Mouse (Mus musculus) R1 (cell line): Measurements from ENCODE around the gene Gpr158.

ENCODE experiments used
- DNase-seq: peaks from one replicate; pipeline ENCODE4 v3.0.0-alpha.2; 2018; ENCODE audit warnings: low read depth, low spot score

Gene Gpr158

GRCm38 (mm10) chr2:21367345-21368111 lies at the start of gene Gpr158:
Gpr158 (plus strand) TSS chr2:21367542.
- DNase-seq, result peak; percentile 94

- DNase-seq, result no peak
Measured at GRCm38 (mm10) chr2:21343821-21344220, 23.5 kb upstream of the Gpr158 start.

- DNase-seq, result peak; percentile 28
Measured at GRCm38 (mm10) chr2:21368351-21369170, 1.2 kb downstream of the Gpr158 start.

- DNase-seq, result no peak
Measured at GRCm38 (mm10) chr2:21369171-21369485, 1.8 kb downstream of the Gpr158 start.

- DNase-seq, result no peak
Measured at GRCm38 (mm10) chr2:21369556-21369955, 2.2 kb downstream of the Gpr158 start.

- DNase-seq, result no peak
Measured at GRCm38 (mm10) chr2:21379516-21379915, 12.2 kb downstream of the Gpr158 start.

- DNase-seq, result peak; percentile 99
Measured at GRCm38 (mm10) chr2:21392727-21393126, 25.4 kb downstream of the Gpr158 start.

GRCm38 (mm10) chr2:21397347-21397746 lies 30.0 kb downstream of the Gpr158 start:
- DNase-seq, result peak; percentile 16

- DNase-seq, result no peak
Measured at GRCm38 (mm10) chr2:21399657-21400056, 32.3 kb downstream of the Gpr158 start.

- no peak for DNase-seq
Measured at GRCm38 (mm10) chr2:21405617-21406016, 38.3 kb downstream of the Gpr158 start.

GRCm38 (mm10) chr2:21407443-21407985 lies 40.2 kb downstream of the Gpr158 start:
- DNase-seq, result no peak

GRCm38 (mm10) chr2:21408821-21409220 lies 41.5 kb downstream of the Gpr158 start:
- no peak for DNase-seq

GRCm38 (mm10) chr2:21430288-21430687 lies 62.9 kb downstream of the Gpr158 start:
- DNase-seq, result no peak

GRCm38 (mm10) chr2:21431182-21431581 lies 63.8 kb downstream of the Gpr158 start:
- DNase-seq, result no peak

- no peak for DNase-seq
Measured at GRCm38 (mm10) chr2:21439626-21440025, 72.3 kb downstream of the Gpr158 start.

GRCm38 (mm10) chr2:21460606-21461005 lies 93.3 kb downstream of the Gpr158 start:
- peak; percentile 75 for DNase-seq

- no peak for DNase-seq
Measured at GRCm38 (mm10) chr2:21474957-21475356, 107.6 kb downstream of the Gpr158 start.

- DNase-seq, result peak; percentile 82
Measured at GRCm38 (mm10) chr2:21496881-21497280, 129.5 kb downstream of the Gpr158 start.

- peak; percentile 7 for DNase-seq
Measured at GRCm38 (mm10) chr2:21497965-21498364, 130.6 kb downstream of the Gpr158 start.

GRCm38 (mm10) chr2:21499399-21499798 lies 132.1 kb downstream of the Gpr158 start:
- no peak for DNase-seq

- no peak for DNase-seq
Measured at GRCm38 (mm10) chr2:21507449-21507848, 140.1 kb downstream of the Gpr158 start.

- no peak for DNase-seq
Measured at GRCm38 (mm10) chr2:21530750-21531149, 163.4 kb downstream of the Gpr158 start.

- DNase-seq, result no peak
Measured at GRCm38 (mm10) chr2:21619180-21619579, 251.8 kb downstream of the Gpr158 start.
